Mouse (Mus musculus) heart, adult 2 months (tissue): Measurements from ENCODE around the gene Ahdc1.

Experiments used
- CTCF ChIP-seq: fragments of 200-600 bp; IDR thresholded peaks from 2 replicates; pipeline ENCODE4 v1.8.1; 2022; ENCODE audit warnings: antibody characterized with exemption, mild to moderate bottlenecking, moderate library complexity
- EP300 ChIP-seq: fragments of 200-500 bp; IDR thresholded peaks from 2 replicates; pipeline ENCODE4 v1.6.1; 2011; ENCODE audit warnings: low read depth, low read length, control low read depth; ENCODE audit not compliant: insufficient read depth
- POLR2A ChIP-seq: fragments of 200-500 bp; IDR thresholded peaks from 2 replicates; pipeline ENCODE4 v1.6.1; 2011; ENCODE audit warnings: mild to moderate bottlenecking, low read depth, low read length, control low read depth; ENCODE audit not compliant: insufficient read depth

- TF ChIP-seq CTCF (no peak), POLR2A (no peak), EP300 (no peak)
Observed at GRCm38 (mm10) chr4:133012776-133013265, 1.8 kb downstream of the Ahdc1 start.
